Mouse (Mus musculus) liver, embryonic 11.5 days (tissue): ENCODE measurements around the gene Ercc1. TPM values are rescaled to one million over a fixed set of nuclear protein-coding genes. Genes with fewer than 3 reads are reported as not detected.

Experiments
- ATAC-seq: fragments of 200-750 bp; cut with Nextera tagmentation; replicated peaks from 2 replicates; pipeline ENCODE4 v1.8.0; 2017; ENCODE audit warnings: moderate number of reproducible peaks, mild to moderate bottlenecking, moderate TSS enrichment, moderate library complexity; ENCODE audit not compliant: low FRiP score
- DNase-seq: peaks from one replicate; pipeline ENCODE4 v3.0.0-alpha.2; 2017; ENCODE audit warnings: low spot score
- H3K27ac ChIP-seq: fragments of 300-500 bp; sonication (generic); 2 replicates; pipeline ENCODE4 v1.5.1; 2014; ENCODE audit warnings: mild to moderate bottlenecking, low read depth, low read length, control low read depth
- H3K27me3 ChIP-seq: fragments of 300-500 bp; sonication (generic); replicated peaks from 2 replicates; pipeline ENCODE4 v1.6.1; 2014; ENCODE audit warnings: low read length, mixed read lengths; ENCODE audit not compliant: control insufficient read depth, insufficient read depth
- H3K36me3 ChIP-seq: fragments of 300-500 bp; sonication (generic); 2 replicates; pipeline ENCODE4 v1.6.1; 2014; ENCODE audit warnings: mild to moderate bottlenecking, low read length, moderate library complexity, mixed read lengths; ENCODE audit not compliant: control insufficient read depth, insufficient read depth
- H3K4me1 ChIP-seq: fragments of 300-500 bp; sonication (generic); replicated peaks from 2 replicates; pipeline ENCODE4 v1.6.1; 2014; ENCODE audit warnings: low read length, mixed read lengths; ENCODE audit not compliant: control insufficient read depth, insufficient read depth
- H3K4me2 ChIP-seq: fragments of 300-500 bp; sonication (generic); 2 replicates; pipeline ENCODE4 v1.6.1; 2014; ENCODE audit warnings: mild to moderate bottlenecking, control low read depth, moderate library complexity
- H3K4me3 ChIP-seq: fragments of 300-500 bp; sonication (generic); 2 replicates; pipeline ENCODE4 v1.5.1; 2014; ENCODE audit warnings: low read depth, low read length, control low read depth
- H3K9ac ChIP-seq: fragments of 300-500 bp; sonication (generic); 2 replicates; pipeline ENCODE4 v1.6.1; 2014; ENCODE audit warnings: low read depth, low read length, control low read depth
- H3K9me3 ChIP-seq: fragments of 300-500 bp; sonication (generic); 2 replicates; pipeline ENCODE4 v1.6.1; 2016; ENCODE audit warnings: low read length, inconsistent platforms, mixed read lengths; ENCODE audit not compliant: control insufficient read depth
- WGBS: fragments of 180-500 bp; shearing (Covaris S2); extraction: QIAGEN DNeasy Blood & Tissue Kit; methylation state at CpG from one replicate; pipeline ENCODE4 v1.1.7; 2014; 5-methylcytosine and 5-hydroxymethylcytosine counted together
- polyA plus RNA-seq: library from polyadenylated mRNA; unstranded; fragments of >200 nt; fragmentation: Nextera tagmentation; extraction: Ambion mirVana; gene quantifications from 2 replicates; pipeline ENCODE4 v1.2.1, GENCODE M21; 2014

The Ercc1 gene
- polyA plus RNA-seq, 1 experiment from 2014 or later, result 46.8 TPM

DNA sequence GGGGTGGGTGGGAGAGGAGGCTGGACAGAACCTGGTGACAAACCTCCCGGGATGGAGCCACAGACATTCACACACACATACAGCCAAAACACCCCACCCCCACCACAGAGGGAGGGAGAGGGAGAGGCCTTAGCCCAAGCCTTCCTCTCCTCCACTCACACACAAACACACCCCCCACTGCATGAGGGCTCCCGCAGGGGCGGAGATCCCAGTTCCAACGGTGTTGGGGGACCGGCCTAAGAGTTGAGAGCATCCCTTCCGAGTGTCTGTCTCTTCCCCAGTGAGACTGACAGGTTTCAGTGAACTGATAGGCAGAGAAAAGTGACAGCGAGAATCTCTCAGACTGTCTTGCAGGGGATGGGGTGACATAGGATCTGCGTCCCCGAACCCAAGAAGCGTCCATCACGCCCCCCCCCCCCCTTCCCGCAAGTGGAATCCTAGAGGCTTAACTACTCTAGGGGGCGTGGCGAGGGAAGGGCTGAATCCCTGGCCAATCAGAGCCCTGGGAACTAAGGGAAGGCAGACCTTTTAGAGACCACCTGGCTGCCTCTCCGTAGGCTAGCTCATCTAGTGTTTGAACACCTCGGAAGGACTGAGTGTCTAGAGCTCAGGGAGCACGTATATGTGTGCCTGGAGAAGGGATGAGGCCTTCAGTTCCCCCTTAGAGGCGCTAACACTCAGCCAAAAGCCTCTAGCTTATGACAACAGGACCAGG is 36.7 kb upstream of the Ercc1 start:
- H3K27me3 ChIP-seq, result peaks cover 53% of the 10 kb centered on the region
- H3K36me3 ChIP-seq, result no peaks in the 10 kb centered on the region
- peak overlapping the region; percentile 63 for H3K9ac ChIP-seq
- peak overlapping the region; percentile 69 for H3K4me3 ChIP-seq
- H3K9me3 ChIP-seq, result no peaks in the 10 kb centered on the region
- ATAC-seq (peak; percentile 38), DNase-seq (no peak)
- peak overlapping the region; percentile 46; the same call in 1 of the 2 replicates for H3K27ac ChIP-seq
- peak overlapping the region; percentile 100 for H3K4me2 ChIP-seq
- WGBS, result 5% methylated on average over 15 of the region's 18 CpGs
- H3K4me1 ChIP-seq, result peaks cover 14% of the 10 kb centered on the region

DNA sequence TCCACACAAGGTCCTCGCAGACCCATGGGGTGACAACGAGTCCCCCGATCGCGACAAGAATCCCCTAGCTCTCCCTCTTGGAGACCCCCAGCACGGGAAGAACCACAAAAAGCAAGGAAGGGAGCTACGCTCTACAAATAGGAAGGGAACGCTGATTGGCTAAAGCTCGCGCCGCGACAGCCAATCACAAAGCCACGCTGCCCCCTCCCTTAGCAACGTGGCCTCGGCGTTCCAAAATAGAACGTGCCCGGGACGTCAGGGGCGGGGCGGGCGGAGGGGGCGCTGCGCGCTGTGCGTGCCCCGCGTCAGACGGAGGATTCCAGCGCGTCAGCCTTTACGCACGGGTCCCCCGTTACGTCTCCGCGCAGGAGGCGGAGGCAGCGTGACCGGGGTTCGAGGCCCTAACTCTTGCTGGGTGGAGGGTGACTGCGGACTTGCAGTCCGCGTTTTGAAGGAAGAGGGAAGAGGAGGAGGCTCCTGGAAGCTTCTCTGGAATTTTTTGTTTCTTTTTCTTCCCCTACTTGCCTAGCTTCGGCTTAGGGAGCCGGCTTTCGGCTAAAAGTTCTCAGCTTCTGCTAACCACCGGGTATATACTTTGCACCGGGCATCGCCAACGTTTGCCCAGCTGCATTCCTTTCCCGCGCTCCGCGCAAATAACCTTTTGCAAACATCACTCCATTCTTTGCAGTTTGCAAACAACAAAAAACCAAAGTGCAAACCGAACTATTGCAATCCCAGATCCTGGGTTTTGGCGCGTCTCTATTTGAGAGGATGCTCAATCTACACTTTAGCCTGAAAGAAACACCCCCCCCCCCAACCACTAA is 35.9 kb upstream of the Ercc1 start:
- peak overlapping the region; percentile 46; the same call in 1 of the 2 replicates for H3K27ac ChIP-seq
- peak; percentile 87 for ATAC-seq
- H3K9ac ChIP-seq, result peak overlapping the region; percentile 63
- no peaks in the 10 kb centered on the region for H3K36me3 ChIP-seq
- peak overlapping the region; percentile 69 for H3K4me3 ChIP-seq
- H3K4me2 ChIP-seq, result peak overlapping the region; percentile 100
- H3K27me3 ChIP-seq, result peaks cover 49% of the 10 kb centered on the region
- H3K9me3 ChIP-seq, result no peaks in the 10 kb centered on the region
- peak; percentile 97 for DNase-seq
- peaks cover 14% of the 10 kb centered on the region for H3K4me1 ChIP-seq
- under 1% methylated on average over 58 of the region's 58 CpGs for WGBS

DNA sequence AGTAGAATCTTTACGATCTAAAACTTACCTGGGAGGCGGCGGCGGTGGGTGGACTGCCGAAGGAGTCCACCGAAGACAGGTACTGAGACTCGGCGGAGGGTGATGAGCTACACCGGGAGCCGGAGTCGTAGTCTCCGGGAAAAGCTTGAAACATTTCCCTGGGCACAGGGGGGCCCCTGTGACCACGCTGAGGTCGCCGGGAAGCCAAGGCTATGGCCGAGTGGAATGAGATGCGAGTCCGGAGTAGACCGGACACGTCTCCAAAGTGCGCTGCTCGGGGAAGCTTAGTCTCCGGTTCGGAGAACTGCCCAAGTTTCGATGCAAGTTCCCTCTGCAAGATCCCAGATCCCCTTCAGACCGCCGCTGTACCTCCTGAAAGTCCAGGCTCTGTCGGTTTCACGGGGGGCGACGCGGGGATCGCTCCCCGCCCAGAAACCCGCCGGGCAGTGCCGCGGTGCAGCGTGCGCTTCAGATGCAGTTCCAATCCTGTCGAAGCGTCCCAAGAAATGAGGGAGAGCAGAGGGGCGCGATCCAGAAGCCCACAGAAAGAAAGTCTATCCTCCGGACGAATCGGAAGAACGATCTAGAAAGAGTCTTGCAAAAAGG is 35.2 kb upstream of the Ercc1 start:
- under 1% methylated on average over 48 of the region's 48 CpGs for WGBS
- DNase-seq, result no peak
- H3K4me2 ChIP-seq, result peak overlapping the region; percentile 100
- peak overlapping the region; percentile 51 for H3K9ac ChIP-seq
- no peak for ATAC-seq
- H3K36me3 ChIP-seq, result no peaks in the 10 kb centered on the region
- peaks cover 12% of the 10 kb centered on the region for H3K4me1 ChIP-seq
- H3K4me3 ChIP-seq, result peak overlapping the region; percentile 69
- no peaks in the 10 kb centered on the region for H3K9me3 ChIP-seq
- no peak overlapping the region for H3K27ac ChIP-seq
- H3K27me3 ChIP-seq, result peaks cover 48% of the 10 kb centered on the region

DNA sequence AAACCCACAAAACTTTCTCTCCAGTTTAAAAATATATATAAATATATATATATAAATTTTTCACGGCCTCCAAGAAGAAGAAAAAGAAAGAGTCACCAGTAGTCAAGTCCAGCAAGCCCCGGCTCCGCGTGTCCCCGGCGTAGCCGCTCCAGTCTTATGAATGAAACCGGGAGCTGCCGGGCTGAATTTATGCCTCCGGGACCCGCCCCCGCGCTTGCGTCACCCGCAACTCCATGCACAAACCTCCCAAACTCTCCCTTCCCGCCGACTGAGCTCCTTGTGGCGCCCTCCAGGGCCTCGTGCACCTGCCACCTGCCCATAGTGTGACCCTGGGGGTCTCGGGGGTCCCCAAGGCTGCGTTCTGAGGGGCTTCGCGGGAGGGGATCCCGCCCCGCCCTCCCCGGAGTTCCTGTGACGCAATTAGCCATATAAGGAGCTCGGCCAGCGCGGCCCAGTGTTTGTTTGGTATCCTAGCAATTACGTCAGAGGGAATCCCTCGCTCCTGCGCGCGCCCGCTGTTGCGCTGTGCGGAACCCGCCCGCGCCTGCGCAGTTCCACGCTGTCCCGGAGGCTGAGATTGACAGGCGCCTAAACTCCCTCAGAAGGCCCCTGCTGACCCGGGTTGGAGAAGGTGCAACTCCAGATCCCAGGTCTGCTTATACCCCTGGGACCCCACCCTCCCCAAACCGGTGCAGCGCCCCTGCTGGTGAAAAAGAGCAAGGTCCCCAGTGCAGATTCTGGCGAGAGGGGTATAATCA is 34.5 kb upstream of the Ercc1 start, which contains the start of gene Fosb:
Fosb (minus strand) TSS at position 168 of the 758 bp plus-strand sequence.
- Histone ChIP-seq H3K27ac (no peak within 1 kb of the TSS), H3K27me3 (peaks cover 41% of the 10 kb centered on the region), H3K4me2 (peak within 1 kb of the TSS; percentile 100), H3K4me1 (peaks cover 10% of the 10 kb centered on the region), H3K9ac (peak within 1 kb of the TSS; percentile 51), H3K4me3 (peak within 1 kb of the TSS; percentile 69), H3K9me3 (no peaks in the 10 kb centered on the region), H3K36me3 (no peaks in the 10 kb centered on the region)
- ATAC-seq (peak; percentile 82), DNase-seq (peak; percentile 96)
- WGBS, result under 1% methylated on average over 49 of the region's 49 CpGs

DNA sequence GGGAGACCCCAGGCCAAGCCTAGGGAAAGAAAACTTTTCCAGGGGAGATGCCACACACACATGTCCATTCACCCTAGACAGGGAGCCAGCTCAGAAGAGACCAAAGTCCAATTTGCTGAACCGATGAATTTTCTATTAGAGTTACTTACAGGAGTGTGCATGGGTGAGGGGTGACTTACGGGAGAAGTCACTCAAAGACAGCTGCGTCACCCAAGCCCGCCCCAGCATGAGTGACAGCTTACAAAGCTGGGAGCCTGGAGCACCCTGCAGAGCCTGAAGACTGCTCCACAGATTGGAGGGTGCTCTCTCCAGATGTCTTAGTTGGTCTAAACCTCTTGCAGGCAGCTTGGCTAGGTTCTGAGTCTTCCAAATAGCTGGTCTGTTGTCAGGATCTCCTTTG is 32.6 kb upstream of the Ercc1 start:
- Histone ChIP-seq H3K9me3 (no peaks in the 10 kb centered on the region), H3K4me1 (peaks cover 9% of the 10 kb centered on the region), H3K4me2 (no peak overlapping the region), H3K27me3 (peaks cover 36% of the 10 kb centered on the region), H3K36me3 (no peaks in the 10 kb centered on the region), H3K9ac (no peak overlapping the region), H3K4me3 (no peak overlapping the region), H3K27ac (no peak overlapping the region)
- 35% methylated on average over 4 of the region's 4 CpGs for WGBS
- DNase-seq (no peak), ATAC-seq (no peak)

DNA sequence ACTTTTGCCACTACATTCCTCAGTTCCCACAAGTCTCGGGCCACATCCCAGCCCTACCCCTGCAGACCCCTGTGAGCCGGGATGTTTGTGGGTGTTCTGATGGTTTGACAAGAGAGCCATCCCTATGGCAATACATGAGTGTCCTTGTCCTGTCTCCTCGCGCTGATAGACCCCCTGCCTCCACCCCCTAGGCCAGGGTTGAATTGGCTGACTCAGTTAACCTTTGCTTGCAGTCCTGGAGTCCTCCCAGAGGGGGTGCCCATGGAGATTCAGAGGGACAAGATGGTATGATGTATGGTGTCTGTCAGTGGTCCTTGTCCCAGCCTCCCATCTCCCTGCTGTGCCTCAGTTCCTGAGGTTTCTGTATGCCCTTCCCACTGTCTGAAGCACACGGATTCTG is 30.5 kb upstream of the Ercc1 start:
- WGBS, result 40% methylated on average over 5 of the region's 5 CpGs
- H3K27me3 ChIP-seq, result peaks cover 41% of the 10 kb centered on the region
- no peak overlapping the region for H3K27ac ChIP-seq
- DNase-seq (no peak), ATAC-seq (no peak)
- H3K9ac ChIP-seq, result no peak overlapping the region
- H3K36me3 ChIP-seq, result no peaks in the 10 kb centered on the region
- H3K4me2 ChIP-seq, result no peak overlapping the region
- H3K9me3 ChIP-seq, result no peaks in the 10 kb centered on the region
- H3K4me3 ChIP-seq, result no peak overlapping the region
- H3K4me1 ChIP-seq, result peaks cover 9% of the 10 kb centered on the region

DNA sequence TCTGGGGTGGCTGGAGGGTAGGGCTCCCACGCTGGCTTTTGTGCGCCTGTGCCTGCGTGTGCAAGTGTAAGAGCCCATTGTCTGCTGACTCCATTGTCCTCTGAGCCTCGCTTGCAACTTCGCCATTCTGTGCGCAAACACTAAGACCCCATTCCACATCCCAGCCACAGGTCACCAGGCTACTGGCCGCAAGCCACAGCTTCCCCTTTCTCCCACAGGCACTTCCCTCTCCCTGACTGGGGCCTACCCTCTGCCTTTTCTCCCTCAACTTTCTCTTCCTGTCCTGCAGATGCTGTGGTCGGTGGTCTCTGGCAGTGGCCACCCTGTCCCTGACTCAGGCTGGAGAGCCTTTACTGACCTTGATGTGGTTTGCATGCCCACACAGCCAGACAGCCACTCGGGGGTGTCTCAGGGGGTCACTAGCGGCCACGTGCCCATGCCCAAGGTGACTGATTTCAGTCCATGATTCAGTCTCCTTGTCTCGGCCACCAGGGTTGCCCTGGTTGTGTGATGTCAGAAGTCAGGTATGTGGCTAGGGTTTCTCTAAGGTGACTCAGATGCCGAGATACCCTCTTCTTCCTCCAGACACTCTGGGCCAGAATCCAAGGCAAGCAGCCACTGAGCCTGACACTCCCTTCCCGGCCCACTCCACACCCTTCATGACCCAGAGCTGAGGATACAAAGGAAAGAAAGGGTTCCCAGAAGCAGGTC is 28.0 kb upstream of the Ercc1 start:
- DNase-seq (no peak), ATAC-seq (no peak)
- 32% methylated on average over 14 of the region's 14 CpGs for WGBS
- Histone ChIP-seq H3K4me1 (peaks cover 8% of the 10 kb centered on the region), H3K36me3 (no peaks in the 10 kb centered on the region), H3K27ac (no peak overlapping the region), H3K27me3 (peaks cover 49% of the 10 kb centered on the region), H3K4me3 (no peak overlapping the region), H3K4me2 (no peak overlapping the region), H3K9ac (no peak overlapping the region), H3K9me3 (no peaks in the 10 kb centered on the region)

DNA sequence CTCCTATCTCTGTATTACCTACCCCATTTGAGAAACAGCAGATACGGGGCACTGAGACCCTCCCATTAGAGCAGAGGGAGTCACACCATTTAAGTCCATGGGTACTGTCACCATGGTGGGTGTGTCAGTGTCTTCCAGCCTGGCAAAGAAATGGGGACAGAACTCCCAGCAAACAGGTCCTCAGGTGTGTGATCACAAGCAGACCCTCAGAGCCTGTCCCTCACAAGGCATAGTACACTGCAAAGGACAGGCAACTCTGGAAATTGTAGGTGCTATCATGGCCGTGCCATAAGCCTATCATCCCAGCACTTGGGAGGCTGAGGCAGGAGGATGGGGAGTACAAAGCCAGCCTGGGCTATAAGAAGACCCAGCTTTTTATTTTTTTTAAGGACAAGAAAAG is 26.4 kb upstream of the Ercc1 start:
- DNase-seq (no peak), ATAC-seq (no peak)
- H3K27ac ChIP-seq, result no peak overlapping the region
- H3K36me3 ChIP-seq, result no peaks in the 10 kb centered on the region
- no peak overlapping the region for H3K4me3 ChIP-seq
- H3K4me1 ChIP-seq, result peaks cover 8% of the 10 kb centered on the region
- WGBS, result 66% methylated on average over 2 of the region's 2 CpGs
- no peak overlapping the region for H3K9ac ChIP-seq
- H3K27me3 ChIP-seq, result peaks cover 58% of the 10 kb centered on the region
- H3K4me2 ChIP-seq, result no peak overlapping the region
- H3K9me3 ChIP-seq, result no peaks in the 10 kb centered on the region
